Mouse (Mus musculus) right cerebral cortex, postnatal 10 days (tissue): Measurements from ENCODE around the gene Ugt1a6a.

Experiments used
- DNase-seq, 2 experiments: peaks; one replicate each; pipeline ENCODE4 v3.0.0; 2021; ENCODE audit warnings: low spot score in 2 of 2

Gene Ugt1a6a

GRCm38 (mm10) chr1:88266123-88266522 lies 131.5 kb downstream of the Ugt1a6a start:
- no peak for DNase-seq

- DNase-seq = no peak
Observed at GRCm38 (mm10) chr1:88267489-88267888, 132.9 kb downstream of the Ugt1a6a start.

GRCm38 (mm10) chr1:88268070-88268469 lies 133.5 kb downstream of the Ugt1a6a start:
- DNase-seq = no peak
